Mouse (Mus musculus) CD8-positive naive resting alpha-beta T cell, adult 57 days (primary cell): ENCODE data around the gene Abcg5. TPM values are rescaled to one million over a fixed set of nuclear protein-coding genes. Genes with fewer than 3 reads are reported as not detected.

Experiments
- total RNA-seq: library from RNA; stranded (reverse); gene quantifications from one replicate; pipeline ENCODE4 v1.2.4, GENCODE M21; 2023

Abcg5 gene
- not detected for total RNA-seq

DNA sequence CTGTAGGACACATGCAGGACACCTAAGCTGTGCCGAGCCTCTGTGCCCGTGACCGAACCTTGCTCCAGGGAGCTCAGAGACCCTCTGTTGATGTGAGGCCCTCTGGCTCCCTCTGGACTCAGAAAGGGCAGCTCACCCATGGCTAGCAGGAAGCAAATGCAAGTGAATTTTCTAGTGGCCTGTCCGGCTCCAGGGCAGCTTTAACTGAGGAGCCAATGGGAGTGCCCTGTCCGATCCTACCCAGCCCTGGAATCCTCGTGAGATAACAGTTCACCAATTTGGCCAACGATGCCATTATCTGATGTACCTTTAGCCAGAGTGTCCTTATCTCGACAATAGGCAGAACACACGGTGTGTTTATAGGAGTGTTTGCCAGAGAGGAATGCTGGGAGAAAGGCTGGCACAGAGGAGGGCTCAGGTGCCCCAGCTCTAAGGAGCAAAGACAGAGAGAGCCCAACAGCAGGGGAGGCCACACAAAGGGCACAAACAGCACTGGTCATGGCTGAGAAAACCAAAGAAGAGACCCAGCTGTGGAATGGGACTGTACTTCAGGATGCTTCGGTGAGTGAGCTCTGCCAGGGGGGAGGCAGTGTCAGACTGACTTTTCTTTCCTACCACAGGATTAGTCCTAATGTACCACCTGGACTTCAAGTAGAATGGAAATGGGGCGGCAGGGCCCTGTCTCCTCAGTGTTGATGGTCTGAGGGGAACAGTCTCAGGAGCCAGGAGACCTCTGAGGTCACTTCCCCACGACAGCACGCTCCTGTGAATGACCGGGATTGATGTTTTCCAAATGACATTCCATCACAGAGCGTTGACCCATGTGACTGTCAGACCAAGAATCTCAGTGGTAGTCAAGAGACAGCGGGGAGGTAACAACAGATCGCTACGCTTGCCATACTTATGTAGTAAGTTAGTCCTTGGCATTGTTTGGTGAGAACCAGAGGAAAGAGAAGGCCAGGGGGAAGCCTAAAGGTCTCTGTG is at the start of gene Abcg5:
TSS of gene Abcg5 (minus strand) at position 278 of the 984 bp plus-strand sequence.

GRCm38 (mm10) chr17:84675951-84676366 is 6.9 kb downstream of the Abcg5 start, which contains the start of gene Abcg8:
Abcg8 (plus strand) TSS chr17:84676302.

GRCm38 (mm10) chr17:84626276-84626856 is 56.4 kb downstream of the Abcg5 start, which contains the start of gene Dync2li1:
Dync2li1 (plus strand) TSS chr17:84626496.

Other genes starting within 250 kb of the Abcg5 start
- gene Thada, start 216.8 kb downstream of the Abcg5 start, total RNA-seq = 133 TPM
- gene Plekhh2, start 171.1 kb downstream of the Abcg5 start, total RNA-seq = not detected
- not detected for gene Dync2li1, start 56.5 kb downstream of the Abcg5 start, total RNA-seq
- gene Abcg8, start 6.7 kb downstream of the Abcg5 start, total RNA-seq = not detected
- 51.9 TPM for gene Lrpprc, start 107.8 kb upstream of the Abcg5 start, total RNA-seq